Mouse (Mus musculus) CH12F3 (cell line): ENCODE measurements at regions not wholly inside any gene's neighbourhood (a gene's known extent, or its start where the extent isn't known, plus 50 kb on each side); places are given as distances from the start of the nearest gene placed in this dataset.

Experiments used
- in situ Hi-C: fragments of 300-500 bp; cut with MboI; formaldehyde crosslinking; loops from 2 replicates; pipeline ENCODE4 v1.14.3; 2020; ENCODE audit warnings: low sequenced_read_pairs

GRCm38 (mm10) chr1:184411066-184411465 lies 321.4 kb downstream of the Hlx start:
- in situ Hi-C loops = no loop called here

GRCm38 (mm10) chr1:184409986-184410385 lies 322.4 kb downstream of the Hlx start:
- in situ Hi-C loops = no loop called here

GRCm38 (mm10) chr1:184402985-184403384 lies 329.4 kb downstream of the Hlx start:
- in situ Hi-C loops = no loop called here

- in situ Hi-C loops = no loop called here
These were observed 337.2 kb downstream of the Hlx start for GRCm38 (mm10) chr1:184395215-184395614.

GRCm38 (mm10) chr1:184394559-184395194 lies 337.7 kb downstream of the Hlx start:
- in situ Hi-C loops = no loop called here

- in situ Hi-C loops = no loop called here
These were observed 348.2 kb downstream of the Hlx start for GRCm38 (mm10) chr1:184384088-184384823.

GRCm38 (mm10) chr1:184378665-184379064 lies 344.6 kb upstream of the 1700056E22Rik start:
- in situ Hi-C loops = no loop called here

GRCm38 (mm10) chr1:184365026-184365425 lies 330.9 kb upstream of the 1700056E22Rik start:
- in situ Hi-C loops = no loop called here

- in situ Hi-C loops = no loop called here
These were observed 324.1 kb upstream of the 1700056E22Rik start for GRCm38 (mm10) chr1:184358226-184358568.

- in situ Hi-C loops = no loop called here
These were observed 323.5 kb upstream of the 1700056E22Rik start for GRCm38 (mm10) chr1:184357474-184358225.

GRCm38 (mm10) chr1:184353832-184354449 lies 319.8 kb upstream of the 1700056E22Rik start:
- in situ Hi-C loops = no loop called here

- in situ Hi-C loops = no loop called here
These were observed 317.7 kb upstream of the 1700056E22Rik start for GRCm38 (mm10) chr1:184351760-184352159.

GRCm38 (mm10) chr1:184344829-184345228 lies 310.7 kb upstream of the 1700056E22Rik start:
- in situ Hi-C loops = no loop called here

- in situ Hi-C loops = no loop called here
These were observed 301.9 kb upstream of the 1700056E22Rik start for GRCm38 (mm10) chr1:184335952-184336351.

- in situ Hi-C loops = no loop called here
These were observed 301.2 kb upstream of the 1700056E22Rik start for GRCm38 (mm10) chr1:184335281-184335680.

GRCm38 (mm10) chr1:184334818-184335217 lies 300.7 kb upstream of the 1700056E22Rik start:
- in situ Hi-C loops = no loop called here

GRCm38 (mm10) chr1:184333086-184333485 lies 299.0 kb upstream of the 1700056E22Rik start:
- in situ Hi-C loops = no loop called here

- in situ Hi-C loops = no loop called here
These were observed 296.6 kb upstream of the 1700056E22Rik start for GRCm38 (mm10) chr1:184330516-184331350.

- in situ Hi-C loops = no loop called here
These were observed 292.1 kb upstream of the 1700056E22Rik start for GRCm38 (mm10) chr1:184326191-184326590.

- in situ Hi-C loops = no loop called here
These were observed 290.1 kb upstream of the 1700056E22Rik start for GRCm38 (mm10) chr1:184324234-184324633.
